Mouse (Mus musculus) lung, postnatal 10 days (tissue): ENCODE measurements around the gene Nkap.
A peak's percentile ranks its signal among the peaks of the same experiment; 100 is the strongest.
"Not testable (repeated sequence)": the region's sequence is repeated elsewhere in the genome, so short reads cannot be mapped to it uniquely, and the experiment has no call there.

ENCODE experiments used
- DNase-seq: peaks from one replicate; pipeline ENCODE4 v3.0.0; 2021

Nkap gene

DNA sequence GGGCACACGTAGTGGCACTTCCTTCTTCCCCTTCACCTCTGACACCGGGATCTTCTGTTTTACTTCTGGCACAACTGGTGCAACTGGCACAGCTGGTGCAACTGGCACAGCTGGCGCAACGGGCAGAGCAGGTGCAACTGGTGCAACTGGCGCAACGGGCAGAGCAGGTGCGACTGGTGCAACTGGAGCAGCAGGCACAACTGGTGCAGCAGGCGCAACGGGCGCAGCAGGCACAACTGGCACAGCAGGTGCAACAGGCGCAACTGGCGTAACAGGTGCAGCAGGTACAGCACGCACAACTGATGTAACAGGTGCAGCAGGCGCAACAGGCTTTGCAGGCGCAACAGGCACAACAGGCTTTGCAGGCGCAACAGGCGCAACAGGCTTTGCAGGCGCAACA is 36.5 kb downstream of the Nkap start:
- DNase-seq = no peak

- DNase-seq = peak; percentile 51
These were observed 40.5 kb downstream of the Nkap start for GRCm38 (mm10) chrX:37167085-37167484.

DNA sequence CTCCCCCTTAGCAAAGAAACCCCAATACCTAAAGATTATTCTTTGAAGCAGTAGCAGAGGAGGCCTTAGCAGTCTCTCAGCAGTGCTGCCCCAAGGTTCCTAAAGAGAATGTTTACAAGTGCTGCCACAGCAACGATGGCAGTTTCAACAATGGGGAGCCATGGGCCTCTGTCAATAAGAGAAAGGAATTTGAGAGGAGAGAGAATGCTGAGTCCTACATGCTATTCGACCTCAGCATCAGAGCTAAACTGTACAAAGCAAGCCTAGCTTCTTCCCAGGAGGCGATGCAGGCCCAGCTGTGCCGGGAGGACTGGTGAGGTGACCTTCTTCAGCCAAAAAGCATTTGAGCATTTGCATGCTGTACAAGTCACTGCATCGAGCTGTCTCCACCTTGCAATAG is 42.1 kb downstream of the Nkap start, which contains the start of gene Akap14:
Gene Akap14, minus strand, starts transcription at position 101 of the 400 bp plus-strand sequence.
- no peak for DNase-seq

GRCm38 (mm10) chrX:37184401-37184800 is 57.8 kb downstream of the Nkap start:
- DNase-seq = not testable (repeated sequence)

DNA sequence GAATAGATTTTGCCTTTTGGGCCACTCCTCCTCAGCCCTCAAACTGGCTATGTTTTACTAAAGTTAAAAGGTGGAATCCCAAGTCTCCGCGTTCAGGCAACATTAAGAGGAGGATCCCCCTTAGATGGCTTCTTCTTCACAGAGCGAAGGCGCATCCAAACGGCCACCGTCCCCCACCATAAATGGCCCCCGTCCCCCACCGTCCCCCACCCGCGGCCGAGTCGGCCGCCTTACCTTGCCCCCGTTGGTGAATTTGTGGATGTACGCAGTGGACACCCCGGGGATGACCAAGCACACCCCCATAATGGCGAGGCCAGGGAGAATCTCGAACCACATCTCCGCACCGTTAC is 64.1 kb downstream of the Nkap start:
- no peak for DNase-seq

DNA sequence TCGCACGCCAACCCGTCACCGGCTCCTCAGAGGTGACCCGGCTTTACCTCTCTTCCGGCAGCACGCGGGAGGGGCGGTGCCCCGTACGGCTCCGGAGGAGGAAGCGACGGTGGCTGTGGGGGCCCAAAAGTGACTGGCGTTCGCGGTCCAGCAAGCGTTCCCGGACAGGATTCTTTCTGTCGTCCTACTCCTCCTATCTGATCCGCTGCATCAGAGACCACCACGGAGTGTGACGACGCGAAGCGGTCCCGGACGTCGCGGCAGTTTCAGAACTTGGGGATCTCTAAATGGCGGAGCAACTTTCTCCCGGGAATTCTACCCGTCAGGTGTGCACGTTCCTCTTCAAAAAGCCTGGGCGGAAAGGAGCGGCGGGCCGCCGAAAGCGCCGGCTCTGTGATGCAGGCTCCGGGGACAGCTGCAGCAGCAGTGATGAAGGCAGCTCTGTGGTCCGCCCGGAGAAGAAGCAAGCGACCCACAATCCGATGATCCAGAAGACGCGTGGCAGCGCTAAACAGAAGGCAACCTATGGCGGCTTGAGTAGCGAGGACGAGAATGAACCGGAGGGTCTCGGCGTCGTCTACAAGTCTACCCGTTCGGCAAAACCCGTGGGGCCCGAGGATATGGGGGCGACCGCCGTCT is 64.6 kb downstream of the Nkap start, which contains the start of the genes Ndufa1 and Rnf113a1:
Gene Ndufa1, minus strand, starts transcription at position 59 of the 639 bp plus-strand sequence.
Gene Rnf113a1, plus strand, starts transcription at position 141 of the 639 bp plus-strand sequence.
- DNase-seq = peak; percentile 87

GRCm38 (mm10) chrX:37191744-37192379 is 65.3 kb downstream of the Nkap start:
- DNase-seq = peak; percentile 1

DNA sequence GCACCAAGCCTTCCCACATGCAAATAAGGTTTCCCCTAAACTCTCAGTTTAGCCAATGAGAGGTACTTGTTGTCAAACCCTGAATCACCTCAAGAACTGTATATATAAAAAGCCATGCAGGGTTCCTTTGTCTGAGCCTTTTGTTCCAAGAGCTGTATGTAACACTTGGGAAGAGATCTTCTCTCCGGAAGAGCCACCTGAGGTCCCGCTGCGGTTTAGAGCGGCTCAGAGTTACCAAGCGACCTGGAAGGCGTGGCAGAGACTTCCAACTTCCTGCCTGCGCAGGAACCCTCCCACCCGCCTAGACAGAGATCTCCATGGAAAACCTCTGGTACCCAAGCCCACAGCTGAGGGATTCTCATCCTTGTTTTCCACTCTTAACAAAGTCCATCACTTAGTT is 72.1 kb downstream of the Nkap start:
- no peak for DNase-seq
